Mouse (Mus musculus) heart, adult 2 months (tissue): ENCODE measurements at regions not wholly inside any gene's neighbourhood (a gene's known extent, or its start where the extent isn't known, plus 50 kb on each side); places are given as distances from the start of the nearest gene placed in this dataset.

Experiments
- CTCF ChIP-seq: fragments of 200-600 bp; IDR thresholded peaks from 2 replicates; pipeline ENCODE4 v1.8.1; 2022; ENCODE audit warnings: antibody characterized with exemption, mild to moderate bottlenecking, moderate library complexity
- EP300 ChIP-seq: fragments of 200-500 bp; IDR thresholded peaks from 2 replicates; pipeline ENCODE4 v1.6.1; 2011; ENCODE audit warnings: low read depth, low read length, control low read depth; ENCODE audit not compliant: insufficient read depth

- TF ChIP-seq EP300: no peak
- TF ChIP-seq CTCF: no peak
These were observed 163.5 kb downstream of the Emp1 start for GRCm38 (mm10) chr6:135525841-135526327.
